Mouse (Mus musculus): Measurements from ENCODE around the gene Tes. TPM values are rescaled to one million over a fixed set of nuclear protein-coding genes. Genes with fewer than 3 reads are reported as not detected.

The Tes gene
- polyA plus RNA-seq, 1 experiment from 2014 or later: 59.2 TPM

- DNase-seq (ENCODE audit: low spot score): no peak
Measured at GRCm38 (mm10) chr6:17152551-17152950, 87.6 kb downstream of the Tes start.

Other genes with a start within 250 kb of the Tes start
- 1.5 and 1.8 TPM in 2 replicates for gene Tfec, start 166.7 kb upstream of the Tes start, polyA plus RNA-seq (2015; fragmentation: Nextera tagmentation; extraction: Ambion mirVana)
- gene Cav2, start 216.0 kb downstream of the Tes start, polyA plus RNA-seq (2015; fragmentation: Nextera tagmentation; extraction: Ambion mirVana): 10.4 and 11.1 TPM in 2 replicates
- gene Cav1, start 241.2 kb downstream of the Tes start, polyA plus RNA-seq (2015; fragmentation: Nextera tagmentation; extraction: Ambion mirVana): 42.1 and 46.4 TPM in 2 replicates